Mouse (Mus musculus): ENCODE results near the gene Elovl5. TPM values are rescaled to one million over a fixed set of nuclear protein-coding genes. Genes with fewer than 3 reads are reported as not detected.

The Elovl5 gene
- polyA plus RNA-seq, 1 experiment from 2014 or later: 58.7 TPM

DNA sequence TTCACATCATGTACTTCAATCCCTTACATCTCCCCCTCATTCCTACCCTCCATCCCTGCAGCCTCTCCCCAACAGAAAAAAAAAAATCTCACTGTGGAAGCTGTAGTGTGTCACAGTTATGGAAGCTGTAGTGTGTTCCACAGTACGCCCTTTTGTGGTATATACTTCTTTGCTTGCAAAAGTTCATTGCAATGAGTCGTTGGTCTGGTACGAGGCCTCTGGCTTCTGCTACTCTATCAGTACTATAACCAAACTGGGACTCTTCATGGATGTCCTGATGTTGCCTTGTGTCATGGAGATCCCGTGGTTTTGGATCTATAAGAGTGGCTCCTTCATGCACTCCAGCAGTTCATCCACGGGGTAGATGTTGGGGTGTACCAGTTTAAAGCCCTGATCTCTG lies 95.5 kb downstream of the Elovl5 start:
- H3K36me3 ChIP-seq (replicated peaks): no peaks in the 10 kb centered on the region
- H3K27ac ChIP-seq: no peak overlapping the region
- no peak overlapping the region for H3K4me2 ChIP-seq
- H3K9me3 ChIP-seq: no peaks in the 10 kb centered on the region
- ATAC-seq (replicated peaks): no peak
- H3K4me3 ChIP-seq: no peak overlapping the region
- no peaks in the 10 kb centered on the region for H3K27me3 ChIP-seq (replicated peaks)
- 88% methylated on average over 5 of the region's 5 CpGs for WGBS
- no peak overlapping the region for H3K9ac ChIP-seq
- H3K4me1 ChIP-seq: no peaks in the 10 kb centered on the region

DNA sequence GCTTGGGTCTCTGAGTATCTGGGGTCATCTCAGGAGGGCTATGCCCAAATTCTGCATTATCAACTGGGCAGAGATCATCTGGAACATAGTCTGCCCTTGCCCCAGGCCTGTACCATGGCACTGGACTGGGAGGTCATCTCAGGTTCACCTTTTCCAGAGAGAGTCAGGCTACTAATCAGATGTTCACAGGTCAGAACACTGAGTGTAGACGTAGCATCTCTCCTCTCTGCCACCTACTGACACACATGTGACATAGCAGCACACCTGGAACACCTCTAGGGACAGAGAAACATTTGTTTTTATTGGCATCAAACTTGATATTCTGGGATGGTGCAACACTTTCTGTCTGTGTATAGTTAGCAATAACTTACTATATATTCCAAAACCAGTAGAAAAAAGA lies 96.6 kb downstream of the Elovl5 start:
- Histone ChIP-seq H3K36me3 (replicated peaks) (no peaks in the 10 kb centered on the region), H3K9me3 (no peaks in the 10 kb centered on the region), H3K4me1 (no peaks in the 10 kb centered on the region), H3K4me2 (no peak overlapping the region), H3K9ac (no peak overlapping the region), H3K27ac (no peak overlapping the region), H3K4me3 (no peak overlapping the region), H3K27me3 (replicated peaks) (no peaks in the 10 kb centered on the region)
- WGBS: 48% methylated on average over 1 of the region's 1 CpGs
- ATAC-seq (replicated peaks): 0 out of 2 replicates have a peak, but pooled peaks have one; percentile 55

DNA sequence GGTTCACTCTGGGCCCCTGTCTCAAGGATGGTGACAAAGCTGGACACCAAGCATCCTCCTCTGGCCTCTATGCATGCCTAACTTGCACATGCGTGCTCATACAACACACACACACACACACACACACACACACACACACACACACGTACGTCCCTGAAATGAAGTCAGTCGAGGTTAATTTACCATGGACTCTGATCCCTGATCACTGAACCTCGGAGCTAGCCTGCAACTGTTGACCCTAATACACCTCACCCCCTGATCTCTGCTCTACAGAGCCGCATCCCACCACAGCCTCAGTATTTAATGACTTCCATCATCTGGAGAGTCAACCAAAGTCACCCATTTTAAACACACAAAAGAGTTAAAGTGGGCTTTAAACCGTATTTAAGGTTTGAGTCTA lies 98.7 kb downstream of the Elovl5 start:
- no peaks in the 10 kb centered on the region for H3K36me3 ChIP-seq (replicated peaks)
- H3K9me3 ChIP-seq: no peaks in the 10 kb centered on the region
- no peak overlapping the region for H3K4me2 ChIP-seq
- H3K27me3 ChIP-seq (replicated peaks): no peaks in the 10 kb centered on the region
- H3K27ac ChIP-seq: no peak overlapping the region
- 78% methylated on average over 7 of the region's 7 CpGs for WGBS
- H3K9ac ChIP-seq: no peak overlapping the region
- no peak for ATAC-seq (replicated peaks)
- H3K4me3 ChIP-seq: no peak overlapping the region
- H3K4me1 ChIP-seq: no peaks in the 10 kb centered on the region

DNA sequence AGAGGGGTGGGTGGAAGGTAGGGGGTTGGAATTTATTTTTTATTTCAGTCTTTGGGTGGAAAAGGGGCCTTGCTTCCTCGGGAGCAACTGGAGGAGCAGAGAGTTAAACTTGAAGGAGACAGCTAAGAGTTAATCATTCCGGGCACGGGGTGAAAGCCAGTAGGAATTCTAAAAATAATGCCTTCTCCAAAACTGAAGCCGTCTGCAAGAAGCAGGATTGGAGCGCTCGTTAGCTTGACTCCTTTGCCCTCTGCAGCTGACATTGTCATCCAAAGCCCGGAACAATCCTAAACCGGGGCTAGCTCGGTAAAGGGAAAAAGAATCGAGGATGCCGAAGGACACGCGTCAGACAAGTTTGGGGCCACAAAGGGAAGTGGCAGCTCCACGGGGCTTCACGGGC lies 99.1 kb downstream of the Elovl5 start:
- Histone ChIP-seq H3K9me3 (no peaks in the 10 kb centered on the region), H3K27me3 (replicated peaks) (no peaks in the 10 kb centered on the region), H3K9ac (no peak overlapping the region), H3K4me2 (peak overlapping the region; percentile 33), H3K4me3 (no peak overlapping the region), H3K4me1 (no peaks in the 10 kb centered on the region), H3K27ac (no peak overlapping the region), H3K36me3 (replicated peaks) (no peaks in the 10 kb centered on the region)
- 48% methylated on average over 15 of the region's 15 CpGs for WGBS
- no peak for ATAC-seq (replicated peaks)

DNA sequence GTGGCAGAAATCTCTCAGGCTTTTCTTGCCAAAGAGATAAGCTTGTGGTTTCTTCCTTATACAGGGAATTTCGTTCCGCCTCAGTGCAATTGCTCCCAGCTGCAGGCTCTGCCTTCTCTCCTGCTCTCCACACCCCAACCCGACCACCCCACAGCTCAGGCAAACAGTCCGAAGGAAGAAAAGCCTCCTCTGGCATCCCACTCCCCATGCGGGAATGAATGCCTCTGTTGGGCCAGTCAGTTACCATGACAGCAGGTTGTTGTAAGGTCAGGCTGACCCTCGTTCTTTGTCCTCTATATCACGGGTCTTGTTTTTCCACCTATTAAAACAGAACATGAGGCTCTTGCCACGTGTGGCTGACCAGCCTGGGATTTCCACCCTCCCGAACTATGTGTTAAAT lies 104.1 kb downstream of the Elovl5 start:
- Histone ChIP-seq H3K4me1 (no peaks in the 10 kb centered on the region), H3K36me3 (replicated peaks) (no peaks in the 10 kb centered on the region), H3K4me2 (no peak overlapping the region), H3K9me3 (no peaks in the 10 kb centered on the region), H3K27me3 (replicated peaks) (no peaks in the 10 kb centered on the region), H3K9ac (no peak overlapping the region), H3K4me3 (no peak overlapping the region), H3K27ac (no peak overlapping the region)
- WGBS: 8% methylated on average over 9 of the region's 9 CpGs
- 0 out of 2 replicates have a peak, but pooled peaks have one; percentile 49 for ATAC-seq (replicated peaks)

DNA sequence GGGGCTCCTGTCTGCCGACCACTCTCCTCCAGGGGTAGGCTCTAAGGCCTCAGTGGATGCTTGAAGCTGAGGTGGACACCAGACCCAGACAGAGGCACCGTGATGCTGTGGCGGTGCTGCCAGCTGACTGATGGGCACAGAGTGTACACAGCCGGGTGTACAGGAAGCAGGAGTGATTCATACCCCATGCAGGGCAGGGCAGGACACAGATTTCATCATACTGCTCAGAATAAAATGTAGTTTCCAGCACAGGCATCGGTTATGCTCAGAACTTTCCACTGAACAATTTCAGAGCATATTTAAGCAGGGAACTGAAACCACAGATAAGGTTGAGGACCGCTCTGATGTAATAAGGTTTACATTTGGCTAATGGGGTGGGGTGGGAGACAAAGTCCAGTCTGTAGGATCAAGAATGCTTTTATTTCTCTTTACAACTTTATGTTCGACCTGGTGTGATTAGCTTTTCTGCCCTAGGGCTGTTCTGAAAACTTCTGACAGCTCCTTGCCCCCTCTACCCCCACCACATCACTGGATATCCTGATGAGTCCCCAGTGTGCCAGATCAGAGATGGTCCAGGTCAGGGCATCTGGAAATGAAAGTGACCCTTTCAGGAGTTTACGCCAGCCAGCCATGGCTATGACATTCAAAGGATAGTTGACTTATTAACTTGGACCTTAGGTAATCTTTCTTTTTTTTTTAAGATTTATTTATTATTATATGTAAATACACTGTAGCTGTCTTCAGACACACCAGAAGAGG lies 105.2 kb downstream of the Elovl5 start:
- Histone ChIP-seq H3K9ac (no peak overlapping the region), H3K4me3 (no peak overlapping the region), H3K9me3 (no peaks in the 10 kb centered on the region), H3K36me3 (replicated peaks) (no peaks in the 10 kb centered on the region), H3K27me3 (replicated peaks) (no peaks in the 10 kb centered on the region), H3K4me1 (no peaks in the 10 kb centered on the region), H3K27ac (no peak overlapping the region), H3K4me2 (no peak overlapping the region)
- WGBS: 84% methylated on average over 8 of the region's 8 CpGs
- ATAC-seq (replicated peaks): no peak

DNA sequence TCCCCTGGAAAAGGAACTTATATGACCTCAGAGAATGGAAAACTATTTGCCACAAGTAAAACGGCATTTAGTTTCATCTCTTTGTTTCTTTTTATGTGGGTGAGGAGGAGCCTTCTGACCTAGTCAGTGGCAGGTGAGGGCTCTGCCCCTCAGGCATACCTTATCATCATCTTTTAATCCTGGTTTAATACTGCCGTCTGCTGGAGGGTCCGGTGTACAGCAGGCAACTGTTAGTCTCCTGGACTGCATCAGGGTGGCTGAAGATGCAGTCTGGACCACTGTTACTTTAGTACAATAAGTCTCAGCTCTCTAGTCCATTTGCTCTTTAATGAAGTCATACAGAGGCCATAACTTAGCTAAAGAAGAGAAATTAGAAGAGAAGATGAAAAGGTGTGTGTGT lies 107.7 kb downstream of the Elovl5 start:
- no peaks in the 10 kb centered on the region for H3K4me1 ChIP-seq
- H3K27ac ChIP-seq: no peak overlapping the region
- no peaks in the 10 kb centered on the region for H3K9me3 ChIP-seq
- H3K4me2 ChIP-seq: no peak overlapping the region
- 18% methylated on average over 3 of the region's 3 CpGs for WGBS
- no peak overlapping the region for H3K9ac ChIP-seq
- no peaks in the 10 kb centered on the region for H3K36me3 ChIP-seq (replicated peaks)
- H3K27me3 ChIP-seq (replicated peaks): no peaks in the 10 kb centered on the region
- H3K4me3 ChIP-seq: no peak overlapping the region
- ATAC-seq (replicated peaks): peak; percentile 75

DNA sequence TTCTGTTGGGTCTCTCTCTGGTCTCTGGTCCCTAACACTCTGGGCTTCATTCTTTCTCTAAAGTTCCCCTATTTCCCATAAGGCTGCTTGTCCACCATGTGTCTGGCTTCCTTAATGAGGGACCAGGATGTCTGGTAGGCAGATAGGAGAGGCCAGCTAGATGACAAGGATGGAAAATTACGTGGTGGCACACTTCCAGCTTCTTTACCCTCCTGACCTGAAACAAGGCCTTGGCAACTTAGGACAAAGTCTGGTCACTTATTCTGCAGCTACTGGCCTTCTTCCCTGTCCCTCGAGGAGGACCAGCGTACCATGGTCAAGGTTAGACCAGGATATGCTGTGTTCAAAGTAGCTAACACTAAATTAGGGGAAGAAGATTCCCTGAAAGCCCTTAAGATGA lies 109.9 kb downstream of the Elovl5 start:
- H3K4me3 ChIP-seq: no peak overlapping the region
- H3K27ac ChIP-seq: no peak overlapping the region
- H3K4me1 ChIP-seq: no peaks in the 10 kb centered on the region
- no peak overlapping the region for H3K9ac ChIP-seq
- 90% methylated on average over 3 of the region's 3 CpGs for WGBS
- no peaks in the 10 kb centered on the region for H3K36me3 ChIP-seq (replicated peaks)
- ATAC-seq (replicated peaks): no peak
- H3K9me3 ChIP-seq: no peaks in the 10 kb centered on the region
- no peaks in the 10 kb centered on the region for H3K27me3 ChIP-seq (replicated peaks)
- H3K4me2 ChIP-seq: no peak overlapping the region

DNA sequence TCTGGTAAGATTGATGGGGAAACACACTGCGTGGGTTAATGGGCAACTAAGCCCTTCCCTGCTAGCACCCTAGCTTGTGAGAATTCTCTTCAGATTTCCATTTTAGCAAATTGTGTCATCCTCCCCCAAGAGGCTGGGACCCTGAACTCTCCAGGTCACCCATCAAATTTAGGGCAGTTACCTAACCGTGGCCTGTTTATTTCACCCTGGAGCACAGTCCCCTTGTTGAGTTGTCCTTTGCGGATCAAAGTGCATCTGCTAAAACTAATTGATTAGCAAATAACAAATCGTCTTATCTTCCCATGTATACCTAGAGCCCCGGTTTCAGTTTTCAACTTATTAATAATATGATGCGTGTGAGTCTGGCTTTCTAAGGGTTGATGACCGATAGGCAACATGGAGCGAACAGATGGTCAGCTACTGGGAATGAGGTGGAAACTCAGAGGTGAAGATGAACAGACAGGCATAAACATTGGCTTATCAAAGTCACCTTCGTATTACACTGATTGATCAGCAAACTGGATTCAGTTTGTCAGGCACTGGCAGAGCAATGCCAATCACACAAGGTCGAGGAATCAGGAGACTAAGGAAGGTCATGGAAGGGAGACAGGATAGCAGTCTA lies 113.8 kb downstream of the Elovl5 start:
- H3K36me3 ChIP-seq (replicated peaks): no peaks in the 10 kb centered on the region
- H3K27me3 ChIP-seq (replicated peaks): no peaks in the 10 kb centered on the region
- H3K9ac ChIP-seq: no peak overlapping the region
- no peaks in the 10 kb centered on the region for H3K4me1 ChIP-seq
- 93% methylated on average over 10 of the region's 10 CpGs for WGBS
- H3K4me2 ChIP-seq: no peak overlapping the region
- H3K27ac ChIP-seq: no peak overlapping the region
- no peak for ATAC-seq (replicated peaks)
- H3K9me3 ChIP-seq: no peaks in the 10 kb centered on the region
- H3K4me3 ChIP-seq: no peak overlapping the region

DNA sequence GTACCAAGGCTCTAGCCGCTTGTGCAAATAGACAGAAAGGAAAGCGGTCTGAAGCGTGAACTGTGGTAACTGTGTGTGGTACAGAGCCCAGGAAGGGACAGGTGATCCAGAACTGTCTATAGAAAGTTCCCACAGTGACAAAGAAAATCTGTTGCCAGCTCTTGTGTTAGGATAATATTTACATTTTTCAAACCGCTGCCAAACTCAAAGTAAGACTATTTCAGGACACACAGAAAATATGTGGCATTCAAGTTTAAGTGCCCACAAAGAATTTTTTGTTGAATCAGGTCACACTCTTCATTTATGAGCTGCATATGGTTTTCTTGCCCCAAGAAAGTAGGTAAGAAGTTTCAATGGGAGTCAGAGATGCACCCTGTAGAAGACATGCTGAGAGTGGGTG lies 115.8 kb downstream of the Elovl5 start:
- 95% methylated on average over 4 of the region's 4 CpGs for WGBS
- Histone ChIP-seq H3K27me3 (replicated peaks) (no peaks in the 10 kb centered on the region), H3K27ac (no peak overlapping the region)

More for the DNA sequence above, 115.8 kb downstream of the Elovl5 start:
- Histone ChIP-seq H3K36me3 (replicated peaks) (no peaks in the 10 kb centered on the region), H3K4me3 (no peak overlapping the region), H3K9ac (no peak overlapping the region), H3K9me3 (no peaks in the 10 kb centered on the region), H3K4me1 (no peaks in the 10 kb centered on the region), H3K4me2 (no peak overlapping the region)
- no peak for ATAC-seq (replicated peaks)

Other genes with a start within 250 kb of the Elovl5 start
- 16.7 and 16.8 TPM in 2 replicates for gene Gclc, start 162.8 kb upstream of the Elovl5 start, polyA plus RNA-seq (2015; fragmentation: Nextera tagmentation; extraction: Ambion mirVana)
- not detected in 2 replicates for gene Gcm1, start 134.6 kb downstream of the Elovl5 start, polyA plus RNA-seq (2015; fragmentation: Nextera tagmentation; extraction: Ambion mirVana)
- 67.5 and 75.1 TPM in 2 replicates for gene Fbxo9, start 191.7 kb downstream of the Elovl5 start, polyA plus RNA-seq (2015; fragmentation: Nextera tagmentation; extraction: Ambion mirVana)
- 43.0 and 46.3 TPM in 2 replicates for gene Ick, start 191.8 kb downstream of the Elovl5 start, polyA plus RNA-seq (2015; fragmentation: Nextera tagmentation; extraction: Ambion mirVana)